Mouse (Mus musculus): ENCODE data around the gene Klhl15.

DNA sequence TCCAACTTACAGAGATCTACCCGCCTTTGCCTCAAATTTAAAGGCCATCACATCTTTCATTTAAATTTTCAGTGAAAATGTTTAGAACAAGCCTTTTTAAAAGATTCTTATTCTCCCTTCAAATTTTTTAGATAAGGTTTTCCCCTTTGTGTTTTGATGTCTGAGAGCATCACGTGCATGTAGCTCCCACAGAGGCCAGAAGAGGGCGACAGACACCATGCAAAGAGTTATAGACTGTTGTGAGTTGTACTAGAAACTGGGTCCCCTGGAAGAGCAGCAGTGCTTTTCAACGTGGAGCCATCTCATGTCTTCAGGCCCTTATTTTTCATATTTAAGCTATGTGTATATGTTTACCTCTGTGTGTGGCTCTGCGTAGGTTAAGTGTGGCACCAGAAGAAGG, 36.6 kb upstream of the Klhl15 start:
- peak; percentile 58 for TF ChIP-seq CTCF (IDR thresholded peaks at IDR 0.05; ENCODE audit: control insufficient read depth, insufficient read depth, low read length)
- no peak for TF ChIP-seq POLR2A (IDR thresholded peaks at IDR 0.05; ENCODE audit: borderline replicate concordance, control insufficient read depth, low read depth, low read length)
